In the genomic region with DNA sequence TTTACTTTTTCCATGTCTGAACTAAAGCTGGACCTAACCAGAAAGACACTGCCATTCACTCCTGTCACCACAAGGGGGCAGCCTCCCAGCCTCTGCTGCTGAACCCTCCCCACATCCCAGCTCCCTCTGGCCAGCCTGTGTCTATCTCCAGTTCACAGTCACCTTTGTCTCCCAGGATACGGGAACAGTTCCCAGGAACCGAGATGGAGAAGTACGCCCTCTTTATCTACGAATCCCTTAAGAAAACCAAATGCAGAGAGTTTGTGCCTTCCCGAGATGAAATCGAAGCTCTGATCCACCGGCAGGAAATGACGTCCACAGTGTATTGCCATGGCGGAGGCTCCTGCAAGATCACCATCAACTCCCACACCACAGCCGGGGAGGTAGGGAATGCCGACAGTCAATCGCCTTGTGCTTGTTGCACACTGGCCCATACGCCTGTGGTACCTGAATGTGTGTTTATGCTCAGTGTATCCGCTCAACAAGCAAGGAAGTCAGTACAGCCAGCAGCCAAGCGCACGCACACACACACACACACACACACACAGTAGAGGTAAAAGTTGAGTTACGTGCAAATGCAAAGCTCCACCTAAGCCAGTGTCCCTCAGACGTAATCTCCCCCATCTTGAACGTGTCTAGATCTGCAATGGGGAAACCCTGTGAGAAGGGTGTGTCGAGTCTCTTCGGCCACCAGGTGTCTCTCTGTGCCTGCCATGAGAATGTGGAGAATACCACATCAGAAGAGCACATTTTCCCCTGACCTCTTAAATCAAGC, we compare ENCODE assay signal across 8 mouse cellular contexts. TPM values are rescaled to one million over a fixed set of nuclear protein-coding genes. Genes with fewer than 3 reads are reported as not detected.
DNase-seq lines count a peak whose midpoint lies in the region; ATAC-seq and TF ChIP-seq lines count a peak whose summit lies in the region.

No protein-coding gene starts in this region.

- H3K79me2 ChIP-seq in liver, adult 2 months (ENCODE audit: control insufficient read depth, insufficient read depth, low read length) = no peaks in the 10 kb centered on the region

- H3K36me3 ChIP-seq in liver, adult 2 months (ENCODE audit: control insufficient read depth, insufficient read depth, low read length) = peaks cover 67% of the 10 kb centered on the region

- 0 out of 2 replicates have a peak, but pooled peaks cover 2% of the 10 kb centered on the region for H3K4me1 ChIP-seq in cortical plate, adult 2 months (ENCODE audit: control insufficient read depth, insufficient read depth, low read length)
- H3K4me1 ChIP-seq in liver, adult 2 months (ENCODE audit: control insufficient read depth, insufficient read depth, low read length) = no peaks in the 10 kb centered on the region

- WGBS in liver, adult 2 months = 88% methylated on average over 21 of the region's 21 CpGs

- H3K9ac ChIP-seq in liver, adult 2 months (ENCODE audit: low read depth, low read length) = no peak overlapping the region

- TF ChIP-seq CTCF in cortical plate, adult 2 months (IDR thresholded peaks at IDR 0.05; ENCODE audit: extremely low read depth, insufficient read depth, low read length) = peak; percentile 78
- peak; percentile 91 for TF ChIP-seq CTCF in liver, adult 2 months (IDR thresholded peaks at IDR 0.05; ENCODE audit: low read depth, low read length)

- no peak overlapping the region for H3K27ac ChIP-seq in cortical plate, adult 2 months (ENCODE audit: insufficient read depth, low read length)
- no peak overlapping the region for H3K27ac ChIP-seq in liver, adult 2 months (replicated peaks; ENCODE audit: insufficient read depth, low read depth, low read length)

- TF ChIP-seq POLR2A in cortical plate, adult 2 months (IDR thresholded peaks at IDR 0.05; ENCODE audit: extremely low read depth, insufficient read depth, low read length) = no peak
- TF ChIP-seq POLR2A in liver, adult 2 months (IDR thresholded peaks at IDR 0.05; ENCODE audit: extremely low read depth, insufficient read depth, low read length) = no peak

- peak; percentile 65 for ATAC-seq in monocyte, adult 5-6 weeks (replicated peaks; ENCODE audit: insufficient number of reproducible peaks, low FRiP score, low TSS enrichment, poor library complexity, severe bottlenecking)

- H3K27me3 ChIP-seq in liver, adult 2 months (ENCODE audit: control insufficient read depth, insufficient read depth, low read length) = no peaks in the 10 kb centered on the region

- DNase-seq in 416B (ENCODE audit: low read depth) (peak; percentile 58), adipocyte (ENCODE audit: low spot score) (peak; percentile 66)
- peak; percentile 74 to 75 for DNase-seq in gastrocnemius, postnatal 4 days (ENCODE audit: low spot score in 2 of 2)
- peak; percentile 56 to 79 for DNase-seq in kidney, adult 8-10 months
- peak; percentile 12 for DNase-seq in liver, adult 2 months (ENCODE audit: extremely low read depth, low read depth, low spot score)
- peak; percentile 45 to 55 for DNase-seq in spleen, postnatal 36 days (ENCODE audit: low spot score in 2 of 2)

- peak overlapping the region; percentile 8; the same call in 1 of the 2 replicates for H3K4me3 ChIP-seq in cortical plate, adult 2 months (ENCODE audit: insufficient read depth, low read length)
- no peak overlapping the region for H3K4me3 ChIP-seq in liver, adult 2 months (ENCODE audit: insufficient read depth, low read depth, low read length)

RNA-seq across cellular contexts. Expression of a gene that starts 37.5 kb away (rescaled TPM):
- 24.3 TPM in 2 replicates for polyA plus RNA-seq in cortical plate, adult 2 months (2012; rRNA removed)
- 100 to 1,000 TPM; 101 to 102 TPM for total RNA-seq in gastrocnemius, postnatal 4 days (2021)
- total RNA-seq in liver, adult 2 months (2014; rRNA removed) = 176 and 192 TPM in 2 replicates
- 16.1 and 19.5 TPM in 2 replicates for polyA plus RNA-seq in liver, adult 2 months (2012; rRNA removed)
- total RNA-seq in monocyte, adult 5-6 weeks (2017) = 90.8 to 132 TPM (median 114 TPM) in 3 replicates

Comparison
In these comparisons a context has a peak if more than half of its experiments do, and no peak if none do; other contexts are left out.
1. DNase-seq: peak in every context shown above with its lines; median percentile 74 in gastrocnemius, postnatal 4 days; 68 in kidney, adult 8-10 months; 66 in adipocyte; 58 in 416B; 50 in spleen, postnatal 36 days; 12 in liver, adult 2 months.